Mouse (Mus musculus) right cerebral cortex, adult 2 months (tissue): ENCODE measurements around the gene Zfp488.

Experiments
- DNase-seq, 2 experiments: peaks; one replicate each; pipeline ENCODE4 v3.0.0; 2021 to 2022; ENCODE audit warnings: low spot score in 2 of 2

Gene Zfp488

DNA sequence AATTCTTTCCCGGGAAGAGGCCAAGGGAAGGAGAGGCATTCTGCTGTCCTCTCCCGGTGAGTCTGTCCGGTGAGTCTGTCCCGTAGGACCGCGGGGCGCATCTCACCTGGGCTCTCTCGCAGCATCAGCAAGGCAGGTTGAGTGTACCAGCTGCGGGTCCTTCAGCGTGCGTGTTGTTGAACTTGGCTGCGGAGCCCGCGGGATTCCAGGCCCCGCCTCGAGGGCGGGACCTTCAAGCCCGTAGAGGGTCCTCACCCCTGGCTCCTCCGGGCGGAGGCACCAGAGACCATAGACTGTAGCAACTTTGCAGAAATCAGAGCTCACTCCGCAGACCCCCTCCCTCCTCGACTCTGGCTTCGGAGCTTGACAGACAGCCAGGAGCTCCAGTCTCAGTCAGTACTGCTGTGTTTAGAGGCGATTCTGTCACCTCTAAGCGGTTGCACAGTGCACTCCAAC, at the start of gene Zfp488:
Zfp488 (minus strand) TSS at position 161 of the 456 bp plus-strand sequence.
- DNase-seq = no peak

GRCm38 (mm10) chr14:34026710-34027109, 48.1 kb upstream of the Zfp488 start:
- no peak for DNase-seq

DNA sequence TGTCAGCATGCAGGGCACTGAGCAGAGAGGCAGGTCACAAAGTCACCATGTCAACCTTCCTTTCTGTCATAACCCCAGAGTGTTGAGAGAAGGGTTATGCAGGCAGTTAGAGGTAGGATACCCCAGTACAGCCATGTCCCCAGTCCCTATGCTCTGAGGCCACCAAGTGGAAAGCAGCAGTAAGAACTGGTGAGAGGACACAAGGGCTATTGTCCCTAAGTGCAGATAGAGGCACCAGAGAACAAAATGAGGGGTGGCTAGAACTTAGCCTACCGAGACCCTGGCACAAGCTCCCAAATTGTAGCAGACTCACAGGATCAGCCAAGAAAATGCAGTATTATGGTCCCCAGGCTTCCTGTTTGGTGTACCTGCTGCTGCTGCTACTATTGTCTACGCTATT, 38.4 kb upstream of the Zfp488 start:
- DNase-seq = no peak

- DNase-seq = no peak
Measured at GRCm38 (mm10) chr14:34016381-34016780, 37.8 kb upstream of the Zfp488 start, which contains the start of gene Gm5460. Gene Gm5460, plus strand, starts transcription at chr14:34016758.

- DNase-seq = no peak
Measured at GRCm38 (mm10) chr14:34015063-34015462, 36.5 kb upstream of the Zfp488 start, which contains the start of gene Gm30083. Gene Gm30083, minus strand, starts transcription at chr14:34015182.

- no peak for DNase-seq
Measured at GRCm38 (mm10) chr14:34002358-34002757, 23.8 kb upstream of the Zfp488 start.

- no peak for DNase-seq
Measured at GRCm38 (mm10) chr14:34001445-34001844, 22.9 kb upstream of the Zfp488 start.

GRCm38 (mm10) chr14:34000076-34000475, 21.5 kb upstream of the Zfp488 start:
- no peak for DNase-seq

GRCm38 (mm10) chr14:33997427-33997826, 18.9 kb upstream of the Zfp488 start:
- no peak for DNase-seq

DNA sequence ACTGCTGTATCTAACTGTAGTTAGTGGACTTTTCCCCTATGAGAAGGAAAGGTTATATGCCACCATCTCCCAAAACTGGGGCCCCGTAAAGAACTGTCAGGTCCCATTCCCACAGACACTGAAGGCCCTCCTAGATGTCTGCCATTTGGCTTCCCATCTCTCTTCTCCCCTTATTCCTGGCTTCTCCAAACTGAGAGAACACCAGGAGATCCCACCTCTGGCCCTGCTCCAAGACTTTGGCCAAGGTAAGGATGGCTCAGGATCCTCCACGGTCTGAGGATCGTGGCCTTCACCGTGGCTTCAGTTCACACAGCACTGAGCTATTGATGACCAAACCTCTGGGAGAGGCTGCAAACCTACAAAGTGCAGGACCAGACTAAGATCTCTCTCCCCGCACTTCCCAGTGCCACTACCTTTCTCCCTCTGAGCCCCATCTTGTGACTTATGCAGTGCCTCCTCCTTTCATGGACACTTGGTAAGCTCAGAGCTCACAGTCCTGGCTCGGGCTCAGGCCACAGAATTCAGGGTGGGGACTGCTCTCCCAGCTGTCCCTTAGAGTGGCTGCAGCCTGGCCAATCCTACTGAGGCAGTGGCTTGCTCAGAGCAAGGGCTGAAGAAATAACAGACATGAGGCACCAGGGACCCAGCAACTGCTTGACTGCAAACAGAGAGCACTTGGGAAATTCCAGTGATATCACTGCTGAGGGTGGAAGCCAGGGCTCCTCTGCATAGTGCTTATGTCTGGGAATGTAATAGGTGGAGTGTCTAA, 15.1 kb upstream of the Zfp488 start:
- no peak for DNase-seq

DNA sequence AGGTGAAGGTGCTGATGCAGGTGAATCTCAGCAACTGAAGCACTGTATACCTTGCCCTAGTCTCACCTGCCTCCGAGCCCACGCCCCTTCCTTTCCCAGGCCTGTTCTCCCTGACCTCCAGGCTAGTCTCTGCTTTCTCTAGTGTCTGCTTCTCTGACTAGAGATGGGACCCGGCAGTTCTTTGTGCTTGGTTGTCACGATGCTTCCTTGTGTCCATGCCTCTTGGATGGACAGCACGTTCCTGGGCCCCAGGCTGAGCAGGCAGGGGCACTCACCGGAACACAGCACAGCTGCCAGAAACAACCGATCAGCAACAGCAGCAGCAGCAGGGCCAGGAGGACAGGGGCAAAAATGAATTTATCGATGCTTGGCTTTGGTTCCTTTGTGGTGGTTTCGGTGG, 14.5 kb upstream of the Zfp488 start:
- no peak for DNase-seq

GRCm38 (mm10) chr14:33991971-33992370, 13.4 kb upstream of the Zfp488 start:
- no peak for DNase-seq

DNA sequence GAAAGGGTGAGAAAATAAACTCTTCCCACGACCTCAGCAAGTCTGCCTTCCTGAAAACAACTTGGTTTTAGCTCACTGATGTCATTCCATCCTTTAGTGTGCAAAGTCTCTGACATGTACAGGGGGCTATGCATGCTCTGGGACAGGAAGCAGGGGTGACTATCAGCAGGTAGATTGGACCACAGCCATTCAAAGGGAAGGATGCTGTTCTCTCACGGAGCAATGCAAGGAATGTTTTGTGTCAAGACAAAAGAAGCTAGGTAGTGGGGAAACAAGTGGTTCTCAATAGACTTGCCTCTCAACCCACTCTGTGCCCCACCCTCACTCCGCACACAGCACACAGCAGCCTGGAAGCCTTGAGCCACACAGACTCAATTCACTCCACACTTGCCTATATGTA, 10.6 kb upstream of the Zfp488 start:
- DNase-seq = no peak

- DNase-seq = no peak
Measured at GRCm38 (mm10) chr14:33977748-33978147, 816 bp downstream of the Zfp488 start.

GRCm38 (mm10) chr14:33974752-33975151, 3.8 kb downstream of the Zfp488 start:
- no peak for DNase-seq

GRCm38 (mm10) chr14:33972679-33973078, 5.9 kb downstream of the Zfp488 start:
- DNase-seq = no peak

DNA sequence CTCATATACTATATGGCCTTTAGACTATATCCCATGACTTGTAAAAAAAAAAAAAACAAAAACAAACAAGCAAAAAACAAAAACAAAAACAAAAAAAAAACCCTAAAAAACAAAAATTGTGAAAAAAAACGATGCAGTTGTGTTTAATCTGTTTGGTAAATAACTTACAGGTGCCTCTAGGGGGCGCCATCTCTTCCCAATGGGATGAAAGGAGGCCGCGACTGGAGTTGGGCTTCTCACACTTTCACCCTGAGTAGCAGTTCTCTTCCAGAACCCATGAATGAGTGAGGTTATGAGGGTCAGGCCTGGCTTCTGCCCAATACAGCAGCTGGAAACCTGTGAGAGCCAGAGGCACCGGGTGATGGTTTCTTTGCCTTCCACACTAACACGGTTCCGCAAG, 12.9 kb downstream of the Zfp488 start:
- no peak for DNase-seq

- peak; percentile 61 to 66 for DNase-seq
Measured at GRCm38 (mm10) chr14:33959341-33959740, 19.2 kb downstream of the Zfp488 start.

DNA sequence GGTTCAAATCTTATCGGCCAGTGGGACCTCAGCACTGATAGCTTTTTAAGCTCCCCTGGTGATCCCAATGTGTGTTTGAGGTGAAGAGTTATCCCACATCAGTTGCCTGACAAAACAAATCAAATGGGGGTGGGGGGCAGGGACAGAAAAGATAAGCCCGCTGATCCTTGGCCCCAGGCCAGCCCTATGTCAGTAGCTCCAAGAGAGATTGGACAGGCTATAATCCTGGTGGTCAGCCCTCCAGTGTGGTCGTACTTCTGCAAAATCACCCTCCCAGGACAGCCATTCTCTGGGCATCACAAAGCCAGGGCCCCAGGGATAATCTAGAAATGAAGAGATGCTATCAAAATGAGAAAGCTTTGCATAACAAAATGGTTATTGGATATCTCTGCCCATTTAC, 19.7 kb downstream of the Zfp488 start:
- no peak for DNase-seq

- DNase-seq = no peak
Measured at GRCm38 (mm10) chr14:33958186-33958585, 20.4 kb downstream of the Zfp488 start.

DNA sequence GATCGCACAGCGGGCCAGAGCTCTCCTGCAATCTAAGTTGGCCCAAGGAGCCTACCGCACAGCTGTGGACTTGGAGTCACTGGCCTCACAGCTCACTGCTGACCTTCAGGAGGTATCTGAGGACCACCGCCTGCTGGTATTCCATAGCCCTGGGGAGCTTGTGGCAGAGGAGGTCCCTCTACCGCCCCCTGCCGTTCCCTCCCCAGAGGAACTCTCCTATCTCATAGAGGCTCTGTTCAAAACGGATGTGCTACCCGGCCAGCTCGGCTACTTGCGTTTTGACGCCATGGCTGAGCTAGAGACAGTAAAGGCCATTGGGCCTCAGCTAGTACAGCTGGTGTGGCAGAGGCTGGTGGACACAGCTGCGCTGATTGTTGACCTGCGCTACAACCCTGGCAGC, 22.5 kb downstream of the Zfp488 start:
- no peak for DNase-seq

DNA sequence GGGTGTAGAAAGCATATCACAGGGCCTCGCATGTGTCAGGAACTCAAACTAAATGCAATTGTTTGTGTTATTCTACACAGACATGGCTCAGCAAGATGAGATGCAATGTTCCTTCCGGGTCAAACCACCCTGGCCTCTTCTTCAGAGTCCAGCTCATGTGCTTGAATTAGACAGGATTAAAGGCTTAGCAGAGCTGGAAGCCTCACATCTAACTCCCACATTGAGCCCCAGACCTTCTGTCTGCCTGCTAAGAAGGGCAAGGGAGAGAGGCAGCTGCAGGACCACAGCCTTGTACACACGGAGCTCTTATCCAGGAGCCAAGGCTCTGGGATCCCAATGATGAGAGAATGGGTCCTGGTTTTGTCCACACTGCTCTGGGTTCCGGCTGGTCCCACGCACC, 24.8 kb downstream of the Zfp488 start, which contains the start of gene Rbp3:
Rbp3 (plus strand) TSS at position 243 of the 400 bp plus-strand sequence.
- no peak for DNase-seq

DNA sequence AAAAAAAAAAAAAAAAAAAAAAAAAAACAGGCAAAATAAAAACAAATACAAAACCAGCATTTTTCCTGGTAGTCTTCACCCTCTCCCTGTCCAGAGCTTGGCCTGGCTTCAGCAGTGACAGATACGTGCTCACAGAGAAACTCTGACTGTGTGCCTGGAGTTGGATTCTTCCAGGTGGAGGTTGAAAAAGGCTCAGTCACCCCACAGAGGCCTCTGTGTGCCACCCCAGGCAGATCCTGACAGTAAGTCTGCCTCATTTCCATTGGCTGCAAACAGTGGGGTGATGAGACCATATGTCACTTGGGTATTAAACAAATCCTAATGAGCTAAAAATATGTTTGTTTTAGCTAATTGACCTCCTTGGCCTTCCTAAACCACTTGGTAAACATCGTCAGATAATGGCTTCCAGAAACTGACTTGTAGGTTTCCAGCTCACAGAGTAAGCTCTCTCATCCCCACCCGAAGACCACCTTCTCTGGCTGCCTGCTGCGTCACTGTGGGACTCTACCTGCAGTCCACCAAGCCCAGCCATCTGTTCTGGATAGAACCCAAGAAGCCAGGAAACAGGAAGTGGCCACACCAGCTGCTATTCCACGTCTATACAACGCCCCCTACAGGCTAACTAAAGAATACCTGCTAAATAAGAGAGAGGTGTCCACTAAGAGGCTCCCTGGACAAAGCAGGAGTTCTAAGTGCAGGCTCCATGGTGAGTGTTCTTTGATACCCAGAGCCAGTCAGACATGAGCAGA, 26.2 kb downstream of the Zfp488 start:
- no peak for DNase-seq
